Mouse (Mus musculus): ENCODE measurements around the gene Terf2.

- TF ChIP-seq TAL1 (IDR thresholded peaks at IDR 0.05; ENCODE audit: low read length) = no peak
- no peak for TF ChIP-seq GATA1 (IDR thresholded peaks at IDR 0.05; ENCODE audit: low read length)
These were observed 50.9 kb downstream of the Terf2 start for GRCm38 (mm10) chr8:107045478-107045877.

Data from erythroblast, embryonic 14.5 days (primary cell).